Mouse (Mus musculus): ENCODE results near the gene Usp36.

Usp36 gene

GRCm38 (mm10) chr11:118222917-118223316 is 67.1 kb downstream of the Usp36 start:
- no peak for DNase-seq (ENCODE audit: low spot score in 2 of 2)

- DNase-seq (ENCODE audit: low spot score in 2 of 2) = no peak
Measured at GRCm38 (mm10) chr11:118222351-118222885, 67.6 kb downstream of the Usp36 start.

- peak in 1 of 2 experiments; percentile 56 for DNase-seq (ENCODE audit: low spot score in 2 of 2)
Measured at GRCm38 (mm10) chr11:118220561-118221262, 69.3 kb downstream of the Usp36 start.

- no peak for DNase-seq (ENCODE audit: low spot score in 2 of 2)
Measured at GRCm38 (mm10) chr11:118219066-118219465, 71.0 kb downstream of the Usp36 start.

- no peak for DNase-seq (ENCODE audit: low spot score in 2 of 2)
Measured at GRCm38 (mm10) chr11:118216468-118216867, 73.6 kb downstream of the Usp36 start.

- DNase-seq (ENCODE audit: low spot score in 2 of 2) = no peak
Measured at GRCm38 (mm10) chr11:118215928-118216458, 74.1 kb downstream of the Usp36 start.

- DNase-seq (ENCODE audit: low spot score in 2 of 2) = no peak
Measured at GRCm38 (mm10) chr11:118212636-118213112, 77.4 kb downstream of the Usp36 start.

GRCm38 (mm10) chr11:118211749-118212635 is 78.1 kb downstream of the Usp36 start:
- DNase-seq (ENCODE audit: low spot score in 2 of 2) = peak in 1 of 2 experiments; percentile 41

- DNase-seq (ENCODE audit: low spot score in 2 of 2) = no peak
Measured at GRCm38 (mm10) chr11:118210962-118211361, 79.1 kb downstream of the Usp36 start.

- peak in 1 of 2 experiments; percentile 63 for DNase-seq (ENCODE audit: low spot score in 2 of 2)
Measured at GRCm38 (mm10) chr11:118210116-118210515, 79.9 kb downstream of the Usp36 start.

Measured in frontal cortex, postnatal 10 days (tissue).